Mouse (Mus musculus) midbrain, embryonic 11.5 days (tissue): ENCODE data around the gene Lemd1. TPM values are rescaled to one million over a fixed set of nuclear protein-coding genes. Genes with fewer than 3 reads are reported as not detected.
A peak's percentile ranks its signal among the peaks of the same experiment; 100 is the strongest.

Source experiments
- ATAC-seq: fragments of 200-750 bp; cut with Nextera tagmentation; 2 replicates; pipeline ENCODE4 v1.8.0; 2017; ENCODE audit warnings: moderate TSS enrichment, moderate library complexity; ENCODE audit not compliant: low FRiP score
- DNase-seq: peaks from one replicate; pipeline ENCODE4 v3.0.0; 2015; ENCODE audit warnings: low spot score; ENCODE audit errors: missing footprints
- H3K27ac ChIP-seq: fragments of 300-500 bp; sonication (generic); 2 replicates; pipeline ENCODE4 v1.5.1; 2014; ENCODE audit warnings: low read depth, low read length
- H3K27me3 ChIP-seq: fragments of 300-500 bp; sonication (generic); 2 replicates; pipeline ENCODE4 v1.6.1; 2014; ENCODE audit warnings: mild to moderate bottlenecking, low read length, moderate library complexity, mixed read lengths; ENCODE audit not compliant: control insufficient read depth, insufficient read depth
- H3K36me3 ChIP-seq: fragments of 300-500 bp; sonication (generic); 2 replicates; pipeline ENCODE4 v1.6.1; 2014; ENCODE audit warnings: mild to moderate bottlenecking, low read length, moderate library complexity, mixed read lengths; ENCODE audit not compliant: control insufficient read depth, insufficient read depth
- H3K4me1 ChIP-seq: fragments of 300-500 bp; sonication (generic); 2 replicates; pipeline ENCODE4 v1.6.1; 2014; ENCODE audit warnings: low read length; ENCODE audit not compliant: control insufficient read depth, insufficient read depth
- H3K4me2 ChIP-seq: fragments of 300-500 bp; sonication (generic); 2 replicates; pipeline ENCODE4 v1.6.1; 2014; ENCODE audit warnings: mild to moderate bottlenecking, moderate library complexity
- H3K4me3 ChIP-seq: fragments of 300-500 bp; sonication (generic); 2 replicates; pipeline ENCODE4 v1.5.1; 2014; ENCODE audit warnings: low read depth, low read length
- H3K9ac ChIP-seq: fragments of 300-500 bp; sonication (generic); 2 replicates; pipeline ENCODE4 v1.6.1; 2014; ENCODE audit warnings: low read length
- H3K9me3 ChIP-seq: fragments of 300-500 bp; sonication (generic); 2 replicates; pipeline ENCODE4 v1.6.1; 2016; ENCODE audit warnings: low read length; ENCODE audit not compliant: control insufficient read depth
- WGBS: fragments of 180-500 bp; shearing (Covaris S2); extraction: QIAGEN DNeasy Blood & Tissue Kit; methylation state at CpG from one replicate; pipeline ENCODE4 v1.1.7; 2014; 5-methylcytosine and 5-hydroxymethylcytosine counted together
- microRNA counts: library from miRNA; unstranded; fragments of <30 nt; microRNA quantifications from one replicate; lab custom pipeline; 2015
- microRNA-seq: library from miRNA; unstranded; fragments of <30 nt; microRNA quantifications from one replicate; pipeline ENCODE4, GENCODE M21; 2017
- polyA plus RNA-seq: library from polyadenylated mRNA; unstranded; fragments of >200 nt; fragmentation: Nextera tagmentation; extraction: Ambion mirVana; gene quantifications from 2 replicates; pipeline ENCODE4 v1.2.1, GENCODE M21; 2014

Lemd1 gene
- polyA plus RNA-seq, 1 experiment from 2014 or later = 12.9 TPM

DNA sequence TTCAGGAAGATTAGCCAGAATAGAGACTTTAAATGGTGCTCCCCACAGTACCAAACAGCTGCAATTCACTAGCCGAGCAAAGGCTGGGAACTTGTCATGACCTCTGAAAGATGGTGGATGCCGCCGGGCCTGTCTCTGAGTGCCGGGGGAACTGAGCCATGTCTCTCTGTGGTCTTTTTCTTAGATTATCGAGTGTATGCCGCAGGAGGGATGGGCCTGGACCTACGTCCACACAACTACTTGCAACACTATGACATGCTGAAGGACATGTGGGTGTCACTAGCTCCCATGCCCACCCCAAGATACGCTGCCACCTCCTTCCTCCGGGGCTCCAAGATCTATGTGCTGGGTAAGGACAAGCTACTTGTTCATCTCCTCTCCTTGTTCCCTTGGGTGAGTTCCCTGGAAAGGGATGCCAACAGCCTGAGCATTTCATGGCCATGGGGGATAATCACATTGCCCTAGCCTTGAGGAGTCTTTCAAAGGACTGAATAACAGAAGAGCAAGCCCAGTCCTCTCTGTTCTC, 111.2 kb downstream of the Lemd1 start:
- H3K4me1 ChIP-seq = peaks cover 40% of the 10 kb centered on the region
- no peaks in the 10 kb centered on the region for H3K36me3 ChIP-seq
- 87% methylated on average over 9 of the region's 9 CpGs for WGBS
- H3K27ac ChIP-seq = no peak overlapping the region
- H3K27me3 ChIP-seq = peaks cover 8% of the 10 kb centered on the region; the same call in 1 of the 2 replicates
- H3K9ac ChIP-seq = no peak overlapping the region
- ATAC-seq (no peak), DNase-seq (no peak)
- no peaks in the 10 kb centered on the region for H3K9me3 ChIP-seq
- H3K4me3 ChIP-seq = no peak overlapping the region
- no peak overlapping the region for H3K4me2 ChIP-seq

DNA sequence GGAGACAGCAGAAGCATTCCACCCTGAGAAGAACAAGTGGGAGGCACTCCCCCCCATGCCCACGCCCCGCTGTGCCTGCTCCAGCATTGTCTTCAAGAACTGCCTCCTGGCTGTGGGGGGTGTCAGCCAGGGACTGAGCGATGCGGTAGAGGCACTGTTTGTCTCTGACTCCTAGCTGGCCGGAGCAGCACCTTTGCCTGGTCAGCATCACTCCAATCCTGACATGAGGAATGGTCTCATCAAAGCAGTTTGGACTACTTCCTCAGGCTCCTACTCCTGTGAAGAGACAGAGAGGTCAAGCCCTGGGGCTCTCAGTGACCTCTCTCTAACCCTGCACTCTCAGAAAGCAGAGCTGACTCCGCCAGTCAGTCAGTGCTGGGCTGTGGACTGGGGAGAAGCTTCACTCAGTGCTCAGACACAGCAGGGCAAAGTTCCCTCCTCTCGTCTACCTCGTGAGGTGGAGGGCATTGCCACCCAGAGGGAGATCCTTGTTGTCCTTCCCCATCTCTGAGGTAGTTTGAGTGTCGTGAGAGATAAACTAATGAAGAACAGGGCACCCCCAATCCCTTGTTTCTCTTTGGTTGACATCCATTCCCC, 113.5 kb downstream of the Lemd1 start:
- WGBS = 42% methylated on average over 9 of the region's 9 CpGs

DNA sequence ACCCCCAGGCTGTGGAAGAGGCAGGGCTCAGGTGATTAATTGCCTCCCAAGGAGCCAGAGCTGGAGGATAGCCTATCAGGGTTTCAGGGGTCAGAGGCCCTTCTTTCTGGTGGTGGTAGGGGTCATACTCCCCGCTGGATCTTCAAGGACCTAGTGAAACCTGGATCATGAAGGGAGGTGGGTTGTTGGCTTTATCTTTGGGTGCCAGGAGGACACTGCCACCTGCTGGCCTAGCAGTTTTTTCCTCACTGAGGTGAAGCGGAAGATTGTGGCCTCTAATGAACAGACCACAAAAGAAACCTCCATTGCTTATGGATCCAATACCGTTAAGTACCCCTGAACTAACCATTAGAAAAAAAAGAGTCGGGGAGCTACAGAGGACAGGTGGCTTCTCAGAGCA, 114.9 kb downstream of the Lemd1 start:
- H3K9ac ChIP-seq = no peak overlapping the region
- H3K27ac ChIP-seq = no peak overlapping the region
- H3K9me3 ChIP-seq = no peaks in the 10 kb centered on the region
- H3K36me3 ChIP-seq = no peaks in the 10 kb centered on the region
- H3K4me2 ChIP-seq = no peak overlapping the region
- no peak for DNase-seq
- peaks cover 19% of the 10 kb centered on the region for H3K4me1 ChIP-seq
- 56% methylated on average over 4 of the region's 4 CpGs for WGBS
- 0 out of 2 replicates have a peak, but pooled peaks have one; percentile 4 for ATAC-seq
- H3K4me3 ChIP-seq = no peak overlapping the region
- 0 out of 2 replicates have a peak, but pooled peaks cover 2% of the 10 kb centered on the region for H3K27me3 ChIP-seq

More for the DNA sequence above, 113.5 kb downstream of the Lemd1 start:
- no peak overlapping the region for H3K9ac ChIP-seq
- no peak overlapping the region for H3K4me3 ChIP-seq
- H3K27ac ChIP-seq = no peak overlapping the region
- H3K36me3 ChIP-seq = no peaks in the 10 kb centered on the region
- H3K4me1 ChIP-seq = peaks cover 22% of the 10 kb centered on the region
- H3K27me3 ChIP-seq = peaks cover 3% of the 10 kb centered on the region; the same call in 1 of the 2 replicates
- DNase-seq (no peak), ATAC-seq (no peak)
- no peak overlapping the region for H3K4me2 ChIP-seq
- H3K9me3 ChIP-seq = no peaks in the 10 kb centered on the region

DNA sequence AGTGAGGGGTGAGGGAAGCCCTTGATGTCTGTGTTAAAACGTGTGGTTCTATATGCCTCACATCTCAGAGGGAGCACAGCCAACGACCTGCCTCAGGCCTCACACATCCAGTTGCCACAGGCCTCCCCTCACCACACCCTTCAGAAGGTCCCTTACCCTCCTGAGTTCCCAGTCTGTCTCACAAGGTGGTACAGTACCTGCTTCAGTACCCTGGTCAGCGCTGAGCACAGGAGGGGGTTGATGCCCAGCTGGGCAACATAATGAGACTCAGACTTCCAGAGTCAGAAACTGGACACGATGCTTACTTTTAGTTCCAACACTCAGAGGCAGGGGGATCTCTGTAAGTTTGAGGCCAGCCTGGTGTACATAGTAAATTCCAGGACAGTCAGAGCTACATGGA, 115.6 kb downstream of the Lemd1 start:
- Histone ChIP-seq H3K9ac (no peak overlapping the region), H3K4me1 (peaks cover 19% of the 10 kb centered on the region), H3K27me3 (0 out of 2 replicates have a peak, but pooled peaks cover 1% of the 10 kb centered on the region), H3K27ac (no peak overlapping the region), H3K4me2 (no peak overlapping the region), H3K9me3 (no peaks in the 10 kb centered on the region), H3K36me3 (no peaks in the 10 kb centered on the region), H3K4me3 (no peak overlapping the region)
- ATAC-seq (no peak), DNase-seq (no peak)
- WGBS = 11% methylated on average over 4 of the region's 4 CpGs

DNA sequence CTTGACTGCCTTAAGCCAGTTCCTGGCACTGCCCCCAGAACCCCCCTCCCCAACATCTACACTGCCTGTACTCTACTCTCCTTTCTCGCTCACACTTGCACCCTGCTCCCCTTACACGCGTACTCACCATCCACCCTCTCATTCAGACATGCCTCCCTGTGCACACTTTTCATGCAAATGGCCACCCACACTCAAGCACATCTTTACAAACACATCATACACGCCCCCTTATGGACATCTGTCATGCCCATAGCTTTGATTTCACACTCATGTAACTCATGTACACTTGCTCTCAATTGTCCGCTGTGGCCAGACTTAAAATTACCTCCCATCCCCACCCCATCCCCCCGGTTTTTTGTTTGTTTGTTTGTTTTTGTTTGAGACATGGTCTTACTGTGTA, 116.7 kb downstream of the Lemd1 start:
- H3K36me3 ChIP-seq = no peaks in the 10 kb centered on the region
- peaks cover 17% of the 10 kb centered on the region for H3K4me1 ChIP-seq
- H3K27me3 ChIP-seq = no peaks in the 10 kb centered on the region
- ATAC-seq (no peak), DNase-seq (no peak)
- H3K4me2 ChIP-seq = no peak overlapping the region
- H3K27ac ChIP-seq = no peak overlapping the region
- H3K9me3 ChIP-seq = no peaks in the 10 kb centered on the region
- no peak overlapping the region for H3K4me3 ChIP-seq
- 87% methylated on average over 6 of the region's 6 CpGs for WGBS
- no peak overlapping the region for H3K9ac ChIP-seq

DNA sequence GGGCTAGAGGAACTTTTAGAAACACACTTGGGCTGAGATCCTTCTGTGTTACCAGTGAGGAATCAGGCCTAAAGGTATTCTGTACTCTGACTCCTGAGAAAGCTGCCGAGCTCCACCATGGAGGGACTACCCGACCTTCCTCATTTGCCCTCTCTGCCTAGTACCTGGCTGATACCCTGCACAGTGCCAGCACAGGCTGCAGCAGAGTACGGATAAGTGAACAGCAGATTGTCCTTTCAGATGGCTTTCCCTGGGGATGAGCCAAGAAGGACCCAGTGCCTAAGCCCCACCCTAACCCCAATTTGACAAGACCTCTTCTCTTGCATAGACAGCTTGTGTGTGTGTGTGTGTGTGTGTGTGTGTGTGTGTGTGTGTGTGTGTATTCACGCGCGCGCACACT, 117.4 kb downstream of the Lemd1 start:
- Histone ChIP-seq H3K27ac (no peak overlapping the region), H3K4me1 (peaks cover 10% of the 10 kb centered on the region)

More for the DNA sequence above, 117.4 kb downstream of the Lemd1 start:
- ATAC-seq (no peak), DNase-seq (no peak)
- H3K4me3 ChIP-seq = no peak overlapping the region
- no peaks in the 10 kb centered on the region for H3K27me3 ChIP-seq
- H3K9ac ChIP-seq = no peak overlapping the region
- no peaks in the 10 kb centered on the region for H3K36me3 ChIP-seq
- 95% methylated on average over 7 of the region's 7 CpGs for WGBS
- H3K9me3 ChIP-seq = no peaks in the 10 kb centered on the region
- no peak overlapping the region for H3K4me2 ChIP-seq

MicroRNAs within 50 kb of the gene (microRNA counts, 519-probe panel; counts per million panel counts)
- microRNA mmu-miR-135b (lab: Ali Mortazavi, UCI) = 5,151 counts per million, percentile 59 among the panel's probes with 10 or more counts

Small RNA genes lying within 50 kb of the gene (microRNA-seq; reads per million reads assigned to microRNA genes)
- gene Mir135b = 9,219 reads per million, percentile 94 among the genes with 10 or more reads in this experiment

Other genes starting within 250 kb of the Lemd1 start
- gene Slc45a3, start 228.5 kb upstream of the Lemd1 start, polyA plus RNA-seq = 19.5 and 20.5 TPM in 2 replicates
- gene Elk4, start 183.8 kb upstream of the Lemd1 start, polyA plus RNA-seq = 17.2 and 19.5 TPM in 2 replicates
- gene Mfsd4a, start 123.4 kb upstream of the Lemd1 start, polyA plus RNA-seq = 8.1 and 8.7 TPM in 2 replicates
- gene Cdk18, start 51.7 kb upstream of the Lemd1 start, polyA plus RNA-seq = 0.14 and 0.19 TPM in 2 replicates
- 5.0 and 5.2 TPM in 2 replicates for gene AC124108.1, start within 50 bp of the Lemd1 start, polyA plus RNA-seq
- 0.55 and 0.66 TPM in 2 replicates for gene Gm10188, start 38.3 kb downstream of the Lemd1 start, polyA plus RNA-seq
- gene Klhdc8a, start 107.2 kb downstream of the Lemd1 start, polyA plus RNA-seq = 3.5 and 4.5 TPM in 2 replicates
- gene Nuak2, start 124.7 kb downstream of the Lemd1 start, polyA plus RNA-seq = 100 and 105 TPM in 2 replicates
- gene Tmcc2, start 199.8 kb downstream of the Lemd1 start, polyA plus RNA-seq = 8.9 and 11.1 TPM in 2 replicates
- 11.6 and 13.0 TPM in 2 replicates for gene Dstyk, start 226.1 kb downstream of the Lemd1 start, polyA plus RNA-seq